Mouse (Mus musculus): Measurements from ENCODE around the gene Ppm1j. TPM values are rescaled to one million over a fixed set of nuclear protein-coding genes. Genes with fewer than 3 reads are reported as not detected.

Ppm1j gene
- total RNA-seq, 2 experiments from 2014 or later = not detected

DNA sequence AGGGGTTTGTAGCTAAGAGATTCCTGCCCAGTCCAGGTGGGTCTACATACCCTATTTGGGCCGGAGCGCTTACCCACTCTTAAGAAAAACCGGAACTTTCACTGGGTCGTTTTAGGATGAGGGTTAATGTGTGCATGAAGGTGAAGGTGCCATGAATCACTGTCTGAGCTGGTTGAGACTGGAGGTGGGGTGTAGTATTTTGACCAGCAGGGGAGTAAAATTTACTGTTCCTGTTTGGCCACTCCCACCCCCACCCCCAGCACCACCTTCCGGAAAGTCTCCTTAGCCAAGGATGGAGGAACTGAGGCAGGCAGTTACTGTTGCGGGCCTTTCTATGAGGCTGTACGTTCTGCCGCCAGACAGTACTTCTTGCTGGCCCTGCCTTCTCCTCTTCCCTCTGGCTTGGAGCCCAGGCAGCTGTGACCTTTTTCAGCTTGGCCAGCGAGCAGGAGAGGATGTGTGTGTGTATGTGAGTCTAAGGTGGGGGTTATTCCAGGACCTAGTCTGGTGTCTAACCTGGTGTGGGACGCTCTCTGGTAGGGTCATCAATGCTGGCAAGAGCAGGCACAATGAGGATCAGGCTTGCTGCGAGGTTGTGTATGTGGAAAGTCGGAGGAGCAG lies 1.3 kb downstream of the Ppm1j start:
- ATAC-seq (replicated peaks; ENCODE audit: poor library complexity, severe bottlenecking) = peak; percentile 26

DNA sequence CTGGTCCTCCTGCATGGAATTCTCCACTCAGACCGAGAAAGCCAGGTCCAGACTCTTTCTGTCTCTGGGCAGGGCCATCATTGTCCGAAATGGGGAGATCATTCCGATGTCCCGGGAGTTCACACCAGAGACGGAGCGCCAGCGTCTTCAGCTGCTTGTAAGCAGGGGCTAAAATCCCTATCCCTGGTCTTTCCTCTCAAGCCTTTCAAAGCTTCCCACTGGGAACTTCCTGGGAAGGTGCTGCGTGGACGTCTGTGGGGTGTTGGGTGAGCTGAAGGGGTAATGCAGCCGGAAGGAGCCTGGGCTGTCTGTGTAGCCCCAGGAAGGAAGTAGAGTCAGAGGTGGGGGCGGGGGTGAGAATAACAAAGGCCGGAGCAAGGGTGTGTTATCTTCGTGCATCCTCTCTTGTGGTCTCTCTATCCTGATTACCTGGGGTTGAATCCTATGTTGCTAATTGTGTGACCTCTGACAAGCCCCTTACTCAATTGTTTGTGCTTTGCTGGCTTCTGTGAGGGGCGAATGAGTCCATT lies 3.2 kb downstream of the Ppm1j start:
- no peak for ATAC-seq (replicated peaks; ENCODE audit: poor library complexity, severe bottlenecking)

DNA sequence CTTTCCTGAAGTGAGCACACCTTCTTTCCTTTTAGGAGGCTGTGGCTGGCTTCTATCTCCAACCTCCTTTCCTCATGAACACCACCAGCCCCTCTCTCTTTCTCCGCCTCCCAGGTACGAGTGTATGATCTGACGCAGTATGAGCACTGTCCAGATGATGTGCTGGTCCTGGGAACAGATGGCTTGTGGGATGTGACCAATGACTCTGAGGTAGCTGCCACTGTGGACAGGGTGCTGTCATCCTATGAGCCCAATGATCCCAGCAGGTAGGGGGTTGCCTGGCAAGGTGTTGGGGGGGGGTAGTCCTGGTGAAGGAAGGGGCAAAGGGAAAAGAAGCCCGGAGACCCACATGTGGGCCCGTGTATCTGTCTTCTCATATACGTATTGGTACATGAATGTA lies 4.4 kb downstream of the Ppm1j start:
- ATAC-seq (replicated peaks; ENCODE audit: poor library complexity, severe bottlenecking) = no peak

DNA sequence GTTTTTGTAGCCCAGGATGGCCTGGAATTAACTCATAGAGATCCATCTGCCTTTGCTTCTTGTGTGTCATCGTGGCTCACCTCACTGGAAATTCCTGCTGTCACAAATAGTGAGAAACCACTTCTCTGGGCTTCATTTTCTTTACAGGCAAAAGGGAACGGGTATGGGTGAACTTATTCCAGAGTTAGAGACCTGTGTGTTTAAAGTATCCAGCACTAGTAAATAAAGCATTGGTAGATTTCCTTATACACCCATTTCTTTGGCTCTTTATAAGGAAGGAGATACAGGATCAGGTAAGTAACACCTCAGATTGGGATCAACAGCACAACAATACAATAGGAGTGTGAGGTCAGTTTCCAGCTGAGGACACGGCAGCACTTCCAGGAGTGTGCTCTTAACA lies 7.2 kb downstream of the Ppm1j start, which contains the start of gene Rhoc:
Rhoc (plus strand) TSS at position 301 of the 400 bp plus-strand sequence.
- no peak for ATAC-seq (replicated peaks; ENCODE audit: poor library complexity, severe bottlenecking)

DNA sequence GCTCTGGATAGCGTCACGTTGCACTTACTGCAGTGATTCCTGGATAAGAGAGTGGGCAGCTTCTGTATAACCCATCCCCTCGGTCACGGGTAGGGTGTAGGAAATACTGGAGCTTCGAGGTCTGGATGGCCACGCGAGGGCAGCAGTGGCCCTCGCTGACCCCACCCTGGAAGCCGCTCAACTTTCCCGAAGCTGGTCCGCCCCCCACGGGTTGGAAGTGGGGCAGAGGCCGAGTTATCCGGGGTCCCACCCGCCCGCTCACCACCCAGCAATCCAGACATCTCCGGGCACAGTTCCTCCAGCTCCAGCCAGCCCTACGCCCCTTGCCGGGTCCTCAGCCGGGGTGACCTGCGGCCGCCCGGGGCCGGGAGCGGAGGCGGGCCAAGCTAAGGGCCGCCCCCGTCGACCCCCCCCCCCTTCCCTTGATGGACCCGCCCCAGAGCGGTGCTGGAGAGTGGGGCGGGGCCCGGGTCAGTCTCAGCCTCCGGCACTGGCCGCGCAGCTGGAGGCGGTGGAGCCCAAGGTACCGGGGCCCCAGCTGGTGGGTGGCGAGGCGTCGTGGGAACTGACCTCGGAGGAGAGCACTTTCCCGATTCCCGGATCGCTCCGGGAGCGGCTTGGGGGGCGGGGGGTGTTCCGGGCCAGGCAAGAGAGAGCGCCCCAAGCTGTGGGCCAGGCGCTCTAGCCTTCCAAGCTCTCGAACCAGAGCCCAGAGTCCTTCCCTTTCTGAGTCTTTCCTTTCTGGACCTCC lies 7.9 kb downstream of the Ppm1j start:
- peak; percentile 59 for ATAC-seq (replicated peaks; ENCODE audit: poor library complexity, severe bottlenecking)

DNA sequence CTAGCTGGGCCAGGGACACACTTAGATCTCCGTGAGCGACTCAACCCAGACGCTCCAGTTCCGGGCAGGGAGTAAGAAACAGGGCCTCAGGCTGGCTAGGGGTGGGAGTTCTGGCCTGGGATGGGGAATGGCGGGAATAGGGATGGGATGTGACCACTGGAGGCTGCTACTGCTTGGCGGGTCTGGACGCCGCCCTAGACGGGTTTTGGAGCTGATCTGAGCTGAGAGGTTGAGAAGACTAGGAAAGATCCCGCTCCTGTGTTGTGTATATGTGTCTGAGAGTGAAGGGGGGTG lies 8.4 kb downstream of the Ppm1j start:
- no peak for ATAC-seq (replicated peaks; ENCODE audit: poor library complexity, severe bottlenecking)

DNA sequence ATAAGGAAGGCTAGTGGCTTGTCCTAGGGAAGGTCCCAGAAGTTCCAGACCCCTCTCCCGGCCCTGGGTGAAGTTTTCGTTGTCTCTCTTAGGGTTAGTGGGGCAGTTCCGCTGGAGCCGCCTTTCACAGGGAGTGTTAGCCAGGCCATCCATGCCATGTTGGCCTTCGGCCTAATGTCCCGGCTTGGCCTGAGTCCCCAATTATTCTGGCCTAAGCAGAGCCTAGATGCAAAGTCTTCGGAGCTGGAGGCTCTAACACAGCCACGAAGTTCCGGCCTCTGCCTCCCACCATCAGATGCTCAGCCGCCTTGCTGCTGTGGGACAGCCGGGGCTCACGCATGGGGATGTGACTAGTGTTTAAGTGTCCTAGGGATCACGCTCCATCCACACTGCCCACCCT lies 9.0 kb downstream of the Ppm1j start:
- ATAC-seq (replicated peaks; ENCODE audit: poor library complexity, severe bottlenecking) = no peak

DNA sequence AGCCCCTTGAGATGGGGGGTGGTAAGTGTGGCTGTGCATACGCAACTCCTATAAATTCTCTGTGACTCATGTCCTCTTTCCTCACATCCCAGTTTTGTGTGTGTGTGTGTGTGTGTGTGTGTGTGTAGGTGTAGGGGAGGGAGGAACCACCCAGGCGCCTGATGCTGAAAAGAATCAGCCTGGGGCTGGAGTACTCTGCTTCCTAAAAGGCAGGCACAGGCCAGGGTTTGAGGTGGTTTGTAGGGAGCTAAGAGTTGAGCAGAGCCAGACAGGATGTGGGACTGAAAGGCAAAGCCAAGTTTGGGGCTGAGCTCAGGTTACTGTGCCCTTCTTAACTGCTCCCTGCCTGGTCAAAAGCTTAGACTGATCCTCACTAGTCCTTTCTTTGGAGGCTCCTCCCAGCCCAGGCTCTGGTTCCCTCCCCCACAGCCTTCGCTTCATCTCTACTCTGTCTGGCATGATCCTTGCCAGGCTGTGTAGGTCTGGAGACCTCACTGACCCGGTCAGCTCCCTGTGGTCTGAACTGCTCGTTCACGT lies 9.6 kb downstream of the Ppm1j start:
- no peak for ATAC-seq (replicated peaks; ENCODE audit: poor library complexity, severe bottlenecking)

DNA sequence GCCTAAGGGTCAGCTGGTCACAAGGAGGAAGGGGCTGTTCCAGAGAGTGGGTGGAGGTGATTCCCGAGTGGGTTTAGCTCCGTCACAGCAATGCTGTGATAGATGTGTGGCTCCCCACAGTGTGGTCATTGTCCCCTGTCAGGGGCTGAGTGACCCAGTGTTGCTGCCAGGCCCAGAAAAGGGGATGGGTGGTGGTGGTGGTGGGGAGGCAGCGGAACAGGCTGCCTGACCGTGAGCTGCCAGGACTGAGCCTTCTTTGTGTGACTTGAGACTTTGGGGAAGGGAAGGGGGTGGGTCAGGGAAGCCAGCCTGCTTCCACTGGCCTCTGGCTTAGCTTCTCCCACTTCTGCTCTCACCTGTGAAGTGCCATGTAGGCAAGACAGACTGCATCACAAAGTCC lies 10.2 kb downstream of the Ppm1j start:
- ATAC-seq (replicated peaks; ENCODE audit: poor library complexity, severe bottlenecking) = no peak

DNA sequence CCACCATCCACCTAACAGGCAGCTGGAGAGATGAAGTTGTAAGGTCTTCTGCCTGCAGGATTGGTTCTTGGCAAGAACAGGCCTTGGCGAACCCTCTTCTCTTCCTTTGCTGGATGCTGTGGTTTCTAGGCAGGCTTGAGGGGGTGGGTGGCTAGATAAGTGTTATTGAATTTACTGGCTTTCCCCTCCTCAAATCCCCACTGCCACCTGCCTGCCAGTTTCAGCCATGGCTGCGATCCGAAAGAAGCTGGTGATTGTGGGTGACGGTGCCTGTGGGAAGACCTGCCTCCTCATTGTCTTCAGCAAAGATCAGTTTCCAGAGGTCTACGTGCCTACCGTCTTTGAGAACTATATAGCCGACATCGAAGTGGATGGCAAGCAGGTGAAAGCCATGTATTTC lies 10.8 kb downstream of the Ppm1j start:
- ATAC-seq (replicated peaks; ENCODE audit: poor library complexity, severe bottlenecking) = no peak

DNA sequence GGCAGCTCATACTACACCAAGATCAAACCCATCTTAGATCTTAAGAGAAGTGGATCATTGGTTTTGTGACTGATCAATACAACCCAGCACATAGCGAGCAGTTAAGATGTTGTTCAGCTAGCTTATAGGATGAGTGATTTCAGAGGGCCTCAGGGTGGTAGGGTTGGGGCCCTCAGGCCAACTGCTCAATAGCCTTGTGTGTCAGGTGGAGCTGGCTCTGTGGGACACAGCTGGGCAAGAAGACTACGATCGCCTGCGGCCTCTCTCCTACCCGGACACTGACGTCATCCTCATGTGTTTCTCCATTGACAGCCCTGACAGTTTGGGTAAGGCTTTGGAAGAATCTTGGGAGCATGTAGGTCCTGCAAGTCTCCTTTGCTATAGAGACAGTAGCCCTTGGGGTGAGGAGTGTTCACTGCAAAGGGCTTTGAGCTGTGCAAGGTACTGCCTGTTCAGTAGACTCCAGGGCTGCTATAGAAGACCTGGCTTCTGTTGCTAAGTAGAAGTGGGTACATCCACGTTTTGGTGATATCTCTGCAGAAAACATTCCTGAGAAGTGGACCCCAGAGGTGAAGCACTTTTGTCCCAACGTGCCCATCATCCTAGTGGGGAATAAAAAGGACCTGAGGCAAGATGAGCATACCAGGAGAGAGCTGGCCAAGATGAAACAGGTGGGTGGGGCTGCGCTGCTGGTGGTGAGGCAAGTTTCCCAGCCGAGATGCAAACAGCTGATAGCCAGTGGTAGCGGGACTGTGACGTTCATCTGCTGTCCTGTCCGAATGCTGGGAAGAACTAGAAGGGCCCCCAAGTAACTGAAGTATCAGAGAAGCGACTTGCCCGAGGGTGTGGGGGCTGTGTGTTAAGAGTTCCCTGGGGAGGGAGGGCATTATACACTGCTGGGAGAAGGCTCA lies 11.8 kb downstream of the Ppm1j start:
- no peak for ATAC-seq (replicated peaks; ENCODE audit: poor library complexity, severe bottlenecking)

DNA sequence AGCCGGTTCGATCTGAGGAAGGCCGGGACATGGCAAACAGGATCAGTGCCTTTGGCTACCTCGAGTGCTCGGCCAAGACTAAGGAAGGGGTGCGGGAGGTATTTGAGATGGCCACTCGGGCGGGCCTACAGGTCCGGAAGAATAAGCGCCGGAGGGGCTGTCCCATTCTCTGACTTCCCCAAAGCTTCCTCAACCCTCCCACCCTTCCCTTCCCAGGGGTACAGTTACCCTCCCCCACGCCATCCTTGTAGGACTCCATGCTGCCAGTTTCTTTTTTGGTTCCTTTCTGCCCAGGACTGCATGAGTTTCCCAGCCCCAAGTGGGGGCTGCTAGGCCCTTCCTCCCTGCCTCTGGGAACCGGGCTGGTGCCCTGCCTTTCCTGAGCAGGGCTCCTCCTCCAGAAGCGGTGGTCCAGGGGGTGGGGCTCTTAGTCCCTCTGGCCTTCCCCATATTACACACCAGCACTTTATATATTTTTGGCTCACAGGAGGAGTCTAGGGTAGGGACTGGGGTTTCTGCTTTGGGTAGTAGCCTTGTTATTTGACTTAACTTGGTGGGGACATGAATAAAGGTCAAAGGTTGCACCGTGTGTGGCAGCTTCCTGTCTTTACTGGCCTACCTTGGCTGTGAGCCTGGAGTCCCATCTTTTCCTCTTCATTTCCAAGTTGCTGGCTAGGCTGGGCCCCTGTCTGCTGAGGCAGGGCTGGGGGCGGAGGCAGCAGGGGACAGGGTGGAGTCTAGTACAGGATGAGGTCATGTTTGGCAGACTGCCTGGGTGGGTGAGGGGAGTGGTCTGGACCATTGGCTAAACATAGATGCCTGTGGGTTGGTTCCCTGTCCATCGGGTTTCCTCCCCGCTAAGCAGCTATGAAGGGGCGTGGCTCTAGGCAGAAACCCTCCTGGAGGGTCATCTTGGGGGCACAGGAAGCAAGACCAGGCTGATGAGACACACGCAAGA lies 13.3 kb downstream of the Ppm1j start:
- ATAC-seq (replicated peaks; ENCODE audit: poor library complexity, severe bottlenecking) = peak; percentile 66

DNA sequence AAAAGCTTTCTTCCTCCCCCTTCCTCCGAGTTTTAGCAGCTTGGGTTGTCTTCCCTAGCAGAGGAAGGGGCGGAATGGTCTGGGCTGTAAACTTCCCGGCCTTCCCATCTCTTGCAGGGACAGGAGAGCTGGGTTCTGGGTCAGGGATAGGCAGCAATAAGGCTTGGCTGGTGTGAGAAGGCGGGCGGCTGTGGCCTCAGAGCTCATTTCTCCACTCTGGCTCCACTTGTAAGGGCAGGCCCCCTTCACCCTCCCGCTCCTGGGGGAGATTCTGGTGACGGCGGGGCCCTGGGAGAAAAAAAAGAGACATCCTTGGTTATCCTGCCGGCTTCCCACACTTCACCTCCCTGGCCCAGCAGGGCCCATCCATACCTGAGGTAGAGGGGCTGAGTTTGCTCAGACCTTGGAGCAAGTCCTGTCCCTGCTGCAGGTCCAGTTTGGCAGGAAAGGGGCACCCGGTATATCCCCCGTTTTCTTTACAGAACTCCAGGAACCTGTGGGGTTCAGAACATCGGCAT lies 14.2 kb downstream of the Ppm1j start:
- no peak for ATAC-seq (replicated peaks; ENCODE audit: poor library complexity, severe bottlenecking)

DNA sequence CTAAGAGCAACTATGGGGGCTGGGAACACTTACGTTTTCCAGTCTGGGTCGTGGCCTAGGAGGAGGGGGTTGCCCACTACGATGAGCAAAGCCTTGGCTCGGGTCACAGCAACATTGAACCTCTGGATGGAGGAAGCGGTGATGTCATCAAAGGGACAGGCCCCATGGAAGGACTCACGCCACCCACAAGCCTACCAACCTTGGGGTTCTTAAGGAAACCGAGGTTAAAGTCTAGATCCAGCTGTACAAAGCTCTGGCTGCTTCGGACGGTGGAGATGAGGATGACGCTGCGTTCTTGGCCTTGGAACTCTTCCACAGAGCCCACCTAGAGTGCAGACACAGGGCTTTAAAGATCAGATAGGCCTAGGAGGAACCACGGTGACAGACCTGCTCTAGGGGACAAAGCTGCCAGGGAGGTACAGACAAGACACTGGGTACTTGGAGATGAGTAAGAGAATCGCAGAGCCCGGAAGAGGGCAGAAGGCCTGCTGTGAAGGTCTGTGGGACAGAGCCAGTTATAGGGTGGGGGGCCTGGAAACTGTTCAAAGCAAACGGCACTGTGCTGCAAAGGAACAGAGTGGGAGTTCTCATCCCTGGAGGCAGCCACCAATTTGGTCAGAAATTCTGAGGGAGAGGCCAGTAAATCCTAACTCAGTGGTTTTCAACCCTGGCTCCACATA lies 14.9 kb downstream of the Ppm1j start:
- ATAC-seq (replicated peaks; ENCODE audit: poor library complexity, severe bottlenecking) = no peak

DNA sequence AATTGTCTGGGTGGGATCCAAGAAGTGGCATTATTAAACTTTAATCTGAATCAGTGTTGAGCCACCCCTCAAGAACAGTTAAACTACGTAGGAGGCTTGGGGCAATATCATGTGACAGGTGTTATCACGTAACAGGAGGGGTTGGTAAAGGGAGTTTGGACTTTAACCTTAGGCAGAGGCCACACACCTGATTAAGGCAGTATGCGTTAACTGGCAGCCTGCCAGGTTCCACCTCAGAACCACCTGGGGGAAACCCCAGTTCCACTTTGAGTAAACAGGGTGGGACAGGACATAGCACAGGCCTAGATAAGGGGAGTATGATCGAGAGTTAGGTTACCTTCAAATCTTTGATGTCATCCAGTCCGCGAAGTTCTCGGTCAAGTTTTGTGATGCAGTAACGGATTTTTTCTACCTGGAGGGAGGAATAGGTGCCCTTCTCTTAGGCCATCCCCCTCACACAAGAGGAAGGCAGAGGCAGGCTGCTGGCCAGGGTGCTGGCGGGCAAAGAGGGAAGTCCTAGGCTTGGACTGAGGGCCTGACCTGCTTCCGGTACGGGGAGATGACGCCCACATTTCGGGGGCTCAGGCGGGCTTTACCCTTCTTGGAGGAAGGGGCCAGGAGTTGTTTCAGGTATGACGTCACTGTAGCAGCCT lies 15.7 kb downstream of the Ppm1j start:
- ATAC-seq (replicated peaks; ENCODE audit: poor library complexity, severe bottlenecking) = no peak

DNA sequence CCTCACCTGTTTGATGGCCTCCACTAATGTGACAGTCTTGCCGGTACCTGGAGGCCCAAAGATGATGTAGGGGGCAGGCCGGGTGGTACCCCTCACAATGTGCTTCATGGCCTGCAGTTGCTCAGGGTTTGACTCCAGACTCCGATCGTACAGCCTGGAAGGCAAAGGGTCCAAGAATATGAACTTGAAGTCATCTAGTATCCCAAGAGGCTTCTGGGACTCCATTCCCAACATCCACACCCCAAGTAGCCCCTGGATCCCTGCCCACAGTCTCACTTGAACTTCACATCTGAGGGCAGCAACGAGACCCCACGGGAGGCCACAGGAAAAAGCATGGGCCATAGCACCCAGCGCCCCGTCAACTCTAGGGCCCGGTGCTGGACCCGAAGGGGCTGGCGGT lies 19.8 kb downstream of the Ppm1j start:
- no peak for ATAC-seq (replicated peaks; ENCODE audit: poor library complexity, severe bottlenecking)

DNA sequence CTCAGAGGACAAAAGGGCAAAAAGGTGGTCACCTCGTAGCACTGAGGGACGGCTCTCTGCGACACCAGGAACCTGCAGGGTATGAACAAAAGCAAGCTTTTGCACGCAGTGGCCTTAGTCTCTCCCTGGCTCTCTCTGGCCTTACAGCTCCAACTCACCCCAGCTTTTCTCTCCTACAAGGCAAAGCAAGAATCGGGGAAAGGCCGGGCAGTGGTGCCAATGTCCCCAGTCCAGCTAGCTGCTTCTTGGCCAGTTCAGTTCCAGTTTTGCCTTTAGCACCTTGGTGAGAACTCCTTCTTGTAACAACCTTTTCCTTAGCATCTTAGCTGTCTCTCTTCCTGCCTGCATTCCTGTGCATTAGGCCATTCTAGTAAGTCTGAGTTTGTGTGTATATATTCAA lies 20.6 kb downstream of the Ppm1j start:
- no peak for ATAC-seq (replicated peaks; ENCODE audit: poor library complexity, severe bottlenecking)

DNA sequence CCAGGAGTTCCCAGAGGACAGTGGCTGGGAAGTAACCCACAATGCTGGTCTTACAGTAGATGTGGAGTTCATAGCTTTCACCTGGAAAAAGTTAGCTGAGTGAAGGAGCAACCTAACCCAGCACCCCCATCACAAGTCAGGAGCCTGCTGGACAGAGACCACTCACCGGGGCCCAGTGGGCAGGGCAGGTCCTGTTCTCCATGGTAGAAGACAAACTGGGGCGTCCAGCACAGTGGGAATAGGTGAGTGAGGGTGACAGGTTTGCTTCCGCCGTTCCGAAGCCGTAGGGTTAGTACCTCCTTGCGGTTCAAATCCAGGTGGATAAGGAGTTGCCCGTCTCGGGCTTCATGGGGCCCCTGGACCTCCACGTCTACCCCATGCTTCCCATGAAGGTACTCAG lies 23.5 kb downstream of the Ppm1j start:
- no peak for ATAC-seq (replicated peaks; ENCODE audit: poor library complexity, severe bottlenecking)

Data from granulocyte monocyte progenitor cell, adult 5-6 weeks (primary cell).